Mouse (Mus musculus) hindbrain, embryonic 13.5 days (tissue): Measurements from ENCODE around the gene Zfp36. TPM values are rescaled to one million over a fixed set of nuclear protein-coding genes. Genes with fewer than 3 reads are reported as not detected.
A peak's percentile ranks its signal among the peaks of the same experiment; 100 is the strongest.

ENCODE experiments used
- ATAC-seq: fragments of 200-750 bp; cut with Nextera tagmentation; 2 replicates; pipeline ENCODE4 v1.8.0; 2017; ENCODE audit warnings: moderate TSS enrichment; ENCODE audit not compliant: low FRiP score
- H3K27ac ChIP-seq: fragments of 300-500 bp; sonication (generic); 2 replicates; pipeline ENCODE4 v1.5.1; 2015; ENCODE audit warnings: inconsistent platforms, mild to moderate bottlenecking, moderate library complexity
- H3K27me3 ChIP-seq: fragments of 300-500 bp; sonication (generic); 2 replicates; pipeline ENCODE4 v1.6.1; 2015; ENCODE audit warnings: mild to moderate bottlenecking, inconsistent platforms
- H3K36me3 ChIP-seq: fragments of 300-500 bp; sonication (generic); 2 replicates; pipeline ENCODE4 v1.6.1; 2015; ENCODE audit warnings: mild to moderate bottlenecking, inconsistent platforms
- H3K4me1 ChIP-seq: fragments of 300-500 bp; sonication (generic); replicated peaks from 2 replicates; pipeline ENCODE4 v1.6.1; 2015; ENCODE audit warnings: inconsistent platforms
- H3K4me2 ChIP-seq: fragments of 300-500 bp; sonication (generic); 2 replicates; pipeline ENCODE4 v1.6.1; 2015; ENCODE audit warnings: inconsistent platforms, mild to moderate bottlenecking, moderate library complexity
- H3K4me3 ChIP-seq: fragments of 300-500 bp; sonication (generic); 2 replicates; pipeline ENCODE4 v1.5.1; 2015; ENCODE audit warnings: mild to moderate bottlenecking, inconsistent platforms
- H3K9ac ChIP-seq: fragments of 300-500 bp; sonication (generic); 2 replicates; pipeline ENCODE4 v1.6.1; 2015; ENCODE audit warnings: mild to moderate bottlenecking, inconsistent platforms
- H3K9me3 ChIP-seq: fragments of 300-500 bp; sonication (generic); 2 replicates; pipeline ENCODE4 v1.6.1; 2016; ENCODE audit warnings: inconsistent platforms
- WGBS: fragments of 180-500 bp; shearing (Covaris S2); methylation state at CpG from one replicate; pipeline ENCODE4 v1.1.7; 2015; 5-methylcytosine and 5-hydroxymethylcytosine counted together
- polyA plus RNA-seq: library from polyadenylated mRNA; unstranded; fragments of >200 nt; fragmentation: Nextera tagmentation; extraction: Ambion mirVana; gene quantifications from 2 replicates; pipeline ENCODE4 v1.2.1, GENCODE M21; 2015

Zfp36 gene
- polyA plus RNA-seq, 1 experiment from 2014 or later, result 4.6 TPM

DNA sequence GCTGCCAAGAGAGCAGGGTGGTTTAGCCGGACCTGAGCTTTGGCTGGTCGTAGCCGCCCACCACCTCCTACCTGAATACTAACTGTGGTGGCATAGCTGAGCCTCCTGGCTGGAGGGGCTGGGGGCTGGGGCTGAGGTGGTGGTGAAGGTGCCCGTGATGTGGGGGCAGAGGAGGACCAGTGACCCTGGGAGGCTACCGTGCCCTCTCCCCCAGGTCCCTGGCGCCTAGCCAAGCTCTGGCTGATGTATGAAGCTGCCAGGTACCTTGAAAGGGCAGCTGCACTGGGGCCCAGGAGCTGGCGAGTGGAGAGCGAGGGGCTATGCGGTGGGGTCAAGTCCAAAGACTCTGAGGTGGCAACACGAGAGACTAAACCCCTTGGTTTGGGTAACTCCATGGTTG is 20.2 kb downstream of the Zfp36 start:
- no peak overlapping the region for H3K4me2 ChIP-seq
- H3K27ac ChIP-seq, result no peak overlapping the region
- peaks cover 64% of the 10 kb centered on the region for H3K36me3 ChIP-seq
- ATAC-seq, result no peak
- WGBS, result 93% methylated on average over 10 of the region's 10 CpGs
- H3K4me3 ChIP-seq, result no peak overlapping the region
- no peak overlapping the region; the same call in 1 of the 2 replicates for H3K9ac ChIP-seq
- H3K27me3 ChIP-seq, result no peaks in the 10 kb centered on the region
- peaks cover 16% of the 10 kb centered on the region for H3K4me1 ChIP-seq
- no peaks in the 10 kb centered on the region for H3K9me3 ChIP-seq

DNA sequence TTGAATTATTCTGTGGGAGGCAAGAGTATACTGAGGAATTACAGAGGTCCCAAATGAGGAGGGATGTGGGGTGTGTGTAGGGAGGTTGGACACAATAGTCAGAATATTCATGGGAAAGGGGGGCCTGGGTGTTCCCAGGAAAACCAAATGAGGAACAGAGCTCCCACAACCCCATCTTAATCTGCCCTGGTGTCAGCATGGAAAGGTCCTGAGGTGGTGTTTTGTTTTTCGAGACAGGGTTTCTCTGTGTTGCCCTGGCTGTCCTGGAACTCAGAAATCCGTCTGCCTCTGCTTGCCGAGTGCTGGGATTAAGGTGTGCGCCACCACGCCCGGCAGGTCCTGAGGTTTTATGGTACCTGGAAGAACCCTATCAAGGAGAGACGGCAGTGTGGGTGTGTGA is 21.6 kb downstream of the Zfp36 start:
- 78% methylated on average over 7 of the region's 7 CpGs for WGBS
- peaks cover 16% of the 10 kb centered on the region for H3K4me1 ChIP-seq
- no peak overlapping the region for H3K4me3 ChIP-seq
- peak overlapping the region; percentile 49 for H3K27ac ChIP-seq
- no peak overlapping the region for H3K4me2 ChIP-seq
- ATAC-seq, result no peak
- peaks cover 63% of the 10 kb centered on the region for H3K36me3 ChIP-seq
- no peak overlapping the region for H3K9ac ChIP-seq
- no peaks in the 10 kb centered on the region for H3K27me3 ChIP-seq
- H3K9me3 ChIP-seq, result no peaks in the 10 kb centered on the region

DNA sequence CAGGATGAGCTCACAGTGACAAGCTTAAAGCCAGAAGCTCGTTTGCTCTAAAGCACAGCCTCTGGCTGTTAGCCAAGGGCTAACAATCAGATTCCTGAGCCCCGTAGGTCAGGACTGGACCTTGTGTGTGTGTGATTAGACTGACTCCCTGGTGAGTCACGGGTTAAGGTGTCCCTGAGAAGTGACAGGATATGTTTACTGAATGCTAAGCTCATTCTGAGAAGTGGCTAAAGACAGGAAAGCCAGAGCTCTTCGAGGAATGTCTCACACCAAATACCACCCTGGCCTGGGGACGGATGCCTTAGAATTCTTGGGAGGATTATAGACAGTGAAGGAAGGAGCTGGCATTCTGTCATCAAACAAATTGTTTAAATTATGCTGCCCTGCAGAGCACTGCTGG is 22.1 kb downstream of the Zfp36 start:
- no peak for ATAC-seq
- Histone ChIP-seq H3K4me2 (no peak overlapping the region), H3K36me3 (peaks cover 66% of the 10 kb centered on the region), H3K4me3 (no peak overlapping the region), H3K4me1 (peaks cover 16% of the 10 kb centered on the region), H3K9me3 (no peaks in the 10 kb centered on the region), H3K27ac (peak overlapping the region; percentile 49; the same call in 1 of the 2 replicates), H3K27me3 (no peaks in the 10 kb centered on the region), H3K9ac (no peak overlapping the region)
- WGBS, result 17% methylated on average over 5 of the region's 5 CpGs

DNA sequence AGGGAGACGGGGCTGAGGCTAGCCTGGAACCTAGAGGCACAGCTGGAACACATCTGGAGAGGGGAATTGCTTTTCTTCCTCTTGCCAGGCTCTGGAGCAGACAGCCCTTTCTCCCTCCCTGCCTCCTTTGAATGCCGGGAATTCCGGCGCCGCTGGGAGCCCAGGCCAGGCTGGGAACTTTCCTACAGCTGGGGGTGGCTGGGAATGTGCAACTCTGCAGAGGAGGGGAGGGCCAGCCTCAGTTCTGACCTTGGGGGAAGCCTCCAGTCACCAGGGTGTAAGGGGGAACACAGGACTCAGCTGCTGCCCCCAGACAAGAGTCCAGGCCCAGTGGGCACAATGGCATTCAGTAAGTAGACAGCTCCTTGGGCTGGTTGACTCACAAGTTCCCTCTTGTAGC is 23.1 kb downstream of the Zfp36 start:
- Histone ChIP-seq H3K27me3 (no peaks in the 10 kb centered on the region), H3K4me2 (no peak overlapping the region), H3K36me3 (peaks cover 64% of the 10 kb centered on the region), H3K9me3 (no peaks in the 10 kb centered on the region), H3K9ac (peak overlapping the region; percentile 35; the same call in 1 of the 2 replicates), H3K27ac (peak overlapping the region; percentile 73; the same call in 1 of the 2 replicates), H3K4me3 (no peak overlapping the region), H3K4me1 (peaks cover 19% of the 10 kb centered on the region)
- WGBS, result 0% methylated on average over 5 of the region's 5 CpGs
- ATAC-seq, result no peak

DNA sequence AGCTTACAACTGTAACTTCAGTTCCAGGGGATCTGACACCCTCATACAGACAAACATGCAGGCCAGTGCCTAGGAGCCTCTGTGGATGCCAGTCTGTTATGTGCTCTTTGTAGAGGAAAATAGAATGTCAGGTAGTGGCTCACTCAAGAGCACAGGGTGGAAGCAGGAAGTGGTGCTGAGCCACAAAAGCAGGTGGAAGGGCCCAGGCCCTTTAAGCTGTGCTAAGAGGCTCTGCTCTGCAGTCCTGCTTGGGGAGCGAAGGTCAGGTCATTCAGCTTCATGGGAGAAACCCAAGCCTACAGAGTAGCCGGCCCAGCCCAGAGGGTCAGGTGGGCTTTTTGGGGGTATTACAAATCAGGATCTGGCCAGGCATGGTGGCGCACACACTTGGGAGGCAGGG is 24.8 kb downstream of the Zfp36 start:
- Histone ChIP-seq H3K4me3 (no peak overlapping the region), H3K27ac (no peak overlapping the region), H3K9ac (no peak overlapping the region), H3K4me1 (peaks cover 28% of the 10 kb centered on the region), H3K4me2 (no peak overlapping the region), H3K27me3 (no peaks in the 10 kb centered on the region), H3K9me3 (no peaks in the 10 kb centered on the region), H3K36me3 (peaks cover 49% of the 10 kb centered on the region)
- 88% methylated on average over 3 of the region's 3 CpGs for WGBS
- no peak for ATAC-seq

DNA sequence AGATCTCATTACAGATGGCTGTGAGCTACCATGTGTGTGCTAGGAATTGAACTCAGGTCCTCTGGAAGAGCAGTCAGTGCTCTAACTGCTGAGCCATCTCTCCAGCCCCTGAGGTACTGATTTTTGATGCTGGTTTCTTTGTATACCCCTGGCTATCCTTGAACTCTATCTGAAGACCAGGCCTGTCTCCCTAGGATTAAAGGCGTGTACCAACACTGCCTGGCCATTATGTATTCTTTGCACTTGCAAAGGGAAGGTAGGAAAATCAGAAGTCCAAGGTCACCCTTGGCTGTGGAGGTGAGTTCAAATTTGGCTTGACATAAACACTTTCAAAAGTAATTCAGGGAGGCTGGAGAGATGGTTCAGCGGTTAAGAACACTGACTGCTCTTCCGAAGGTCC is 25.5 kb downstream of the Zfp36 start:
- Histone ChIP-seq H3K36me3 (peaks cover 43% of the 10 kb centered on the region), H3K27ac (no peak overlapping the region)
- WGBS, result 94% methylated on average over 3 of the region's 3 CpGs

DNA sequence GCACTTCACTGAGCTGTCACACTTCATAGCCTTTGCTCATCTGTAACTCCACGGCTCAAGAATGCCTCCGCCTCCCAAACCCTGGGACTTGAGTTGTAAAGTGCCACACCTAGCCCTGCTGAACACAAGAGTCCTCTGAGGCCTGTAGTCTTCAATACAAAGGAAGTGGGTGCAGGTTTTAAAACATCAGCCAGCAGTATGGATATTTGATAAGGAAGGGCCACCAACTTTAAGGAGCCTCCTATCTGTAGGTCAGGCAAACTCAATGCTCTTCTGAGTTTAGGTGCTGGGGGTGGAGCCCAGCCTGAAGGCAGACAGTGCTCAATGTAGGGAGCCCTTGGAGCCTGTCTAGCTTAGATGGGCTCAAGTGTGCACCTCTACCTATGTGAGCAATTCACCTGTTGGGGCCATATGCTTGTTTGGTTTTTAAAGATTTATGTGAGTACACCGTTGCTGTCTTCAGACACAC is 25.9 kb downstream of the Zfp36 start:
- WGBS, result 91% methylated on average over 3 of the region's 3 CpGs
- peaks cover 38% of the 10 kb centered on the region for H3K36me3 ChIP-seq
- no peaks in the 10 kb centered on the region for H3K9me3 ChIP-seq
- H3K9ac ChIP-seq, result no peak overlapping the region
- H3K27ac ChIP-seq, result no peak overlapping the region
- H3K4me3 ChIP-seq, result no peak overlapping the region
- H3K27me3 ChIP-seq, result no peaks in the 10 kb centered on the region
- ATAC-seq, result no peak
- H3K4me2 ChIP-seq, result no peak overlapping the region
- peaks cover 37% of the 10 kb centered on the region for H3K4me1 ChIP-seq

More for the DNA sequence above, 25.5 kb downstream of the Zfp36 start:
- Histone ChIP-seq H3K27me3 (no peaks in the 10 kb centered on the region), H3K4me2 (no peak overlapping the region), H3K9me3 (no peaks in the 10 kb centered on the region), H3K4me3 (no peak overlapping the region), H3K9ac (no peak overlapping the region), H3K4me1 (peaks cover 34% of the 10 kb centered on the region)
- no peak for ATAC-seq

DNA sequence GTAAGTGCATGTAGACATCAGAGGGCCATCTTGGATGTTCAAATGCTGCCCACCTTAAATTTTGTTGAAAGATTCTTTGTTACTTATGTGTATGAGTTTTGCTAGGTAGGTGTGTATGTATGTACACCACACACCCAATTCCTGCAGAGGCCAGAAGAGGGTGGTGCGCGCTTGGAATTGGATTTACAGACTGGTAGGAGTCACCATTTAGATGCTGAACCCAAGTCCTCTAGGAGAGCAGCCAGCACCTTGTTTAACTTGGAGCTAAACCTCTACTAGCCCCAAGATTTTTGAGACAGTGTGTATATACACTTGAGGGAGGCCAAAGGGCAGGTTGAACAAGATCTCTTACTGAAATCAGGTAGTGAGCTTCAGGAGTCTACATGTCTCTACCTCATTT is 26.8 kb downstream of the Zfp36 start:
- 97% methylated on average over 2 of the region's 2 CpGs for WGBS

DNA sequence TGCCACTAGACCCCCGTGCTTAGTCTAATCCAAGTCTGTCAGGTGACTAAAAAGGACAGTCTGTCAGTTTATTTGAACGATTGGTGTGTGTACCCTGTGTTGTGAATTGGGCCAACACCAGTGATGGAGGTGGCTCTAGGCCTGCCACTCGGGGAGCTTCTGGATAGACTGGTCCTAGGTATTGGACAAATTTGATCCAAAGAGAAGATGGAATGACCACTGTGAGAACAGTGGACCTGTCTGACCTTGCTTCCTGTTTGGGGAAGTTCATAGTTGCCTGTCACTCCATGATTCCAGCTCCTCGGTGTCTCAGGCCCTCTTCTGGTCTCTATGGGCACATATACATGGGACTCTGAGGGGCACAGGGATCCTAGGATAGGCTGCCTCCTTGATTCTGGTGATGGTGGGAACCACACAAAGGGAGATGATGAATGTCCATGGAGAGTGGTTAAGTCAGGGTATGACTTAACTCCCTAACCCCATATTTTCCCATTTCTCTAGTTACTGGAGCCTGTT is 28.3 kb downstream of the Zfp36 start:
- Histone ChIP-seq H3K27me3 (no peaks in the 10 kb centered on the region), H3K4me1 (peaks cover 21% of the 10 kb centered on the region), H3K36me3 (peaks cover 34% of the 10 kb centered on the region), H3K9me3 (no peaks in the 10 kb centered on the region), H3K4me3 (peak overlapping the region; percentile 84), H3K9ac (peak overlapping the region; percentile 97), H3K4me2 (peak overlapping the region; percentile 95), H3K27ac (no peak overlapping the region)
- WGBS, result 51% methylated on average over 4 of the region's 4 CpGs
- ATAC-seq, result no peak

More for the DNA sequence above, 26.8 kb downstream of the Zfp36 start:
- no peak overlapping the region for H3K9ac ChIP-seq
- H3K4me2 ChIP-seq, result no peak overlapping the region
- peaks cover 34% of the 10 kb centered on the region for H3K36me3 ChIP-seq
- no peak for ATAC-seq
- H3K27ac ChIP-seq, result no peak overlapping the region
- H3K4me3 ChIP-seq, result no peak overlapping the region
- H3K27me3 ChIP-seq, result no peaks in the 10 kb centered on the region
- H3K9me3 ChIP-seq, result no peaks in the 10 kb centered on the region
- peaks cover 33% of the 10 kb centered on the region for H3K4me1 ChIP-seq

DNA sequence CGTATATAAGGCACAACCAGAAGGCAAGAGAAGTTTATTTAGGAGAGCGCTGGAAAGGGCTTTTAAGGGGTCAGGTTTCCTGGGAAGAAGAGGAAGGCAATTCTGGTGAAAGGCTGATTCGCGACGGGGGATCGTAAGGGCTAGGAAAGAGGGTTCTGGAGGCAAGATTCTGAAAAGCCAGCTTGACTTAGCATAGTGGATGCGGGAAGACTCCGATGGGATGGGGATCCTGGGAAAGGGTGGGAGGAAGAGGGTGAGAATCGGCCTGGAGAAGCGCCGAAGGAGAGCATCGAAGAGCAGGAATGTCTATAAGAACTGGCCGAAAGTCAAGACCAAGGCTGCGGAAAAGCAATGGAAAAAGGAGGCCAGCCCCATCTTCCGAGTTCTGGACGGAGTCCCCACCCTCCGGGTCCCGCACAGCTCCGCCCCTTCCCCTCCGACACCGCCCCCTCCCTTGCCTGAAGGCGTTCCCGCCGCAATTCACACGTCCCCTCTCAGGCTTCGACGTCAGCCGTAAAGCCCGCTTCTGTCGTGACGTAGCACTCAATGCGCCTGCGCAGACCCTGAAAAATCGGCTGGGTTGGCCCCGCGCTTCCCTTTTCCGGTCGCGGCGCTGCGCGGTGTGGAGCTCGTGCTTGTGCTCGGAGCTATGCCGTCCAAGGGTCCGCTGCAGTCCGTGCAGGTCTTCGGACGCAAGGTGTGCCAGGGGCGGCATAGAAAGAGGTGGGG is 29.7 kb downstream of the Zfp36 start, which contains the start of gene Rps16:
Rps16 (plus strand) TSS at position 498 of the 729 bp plus-strand sequence.
- peak; percentile 96 for ATAC-seq
- Histone ChIP-seq H3K9me3 (no peaks in the 10 kb centered on the region), H3K4me3 (peak within 1 kb of the TSS; percentile 84), H3K27ac (peak within 1 kb of the TSS; percentile 86), H3K4me1 (peaks cover 21% of the 10 kb centered on the region), H3K27me3 (no peaks in the 10 kb centered on the region), H3K36me3 (peaks cover 33% of the 10 kb centered on the region), H3K9ac (peak within 1 kb of the TSS; percentile 97), H3K4me2 (peak within 1 kb of the TSS; percentile 95)
- under 1% methylated on average over 50 of the region's 50 CpGs for WGBS

DNA sequence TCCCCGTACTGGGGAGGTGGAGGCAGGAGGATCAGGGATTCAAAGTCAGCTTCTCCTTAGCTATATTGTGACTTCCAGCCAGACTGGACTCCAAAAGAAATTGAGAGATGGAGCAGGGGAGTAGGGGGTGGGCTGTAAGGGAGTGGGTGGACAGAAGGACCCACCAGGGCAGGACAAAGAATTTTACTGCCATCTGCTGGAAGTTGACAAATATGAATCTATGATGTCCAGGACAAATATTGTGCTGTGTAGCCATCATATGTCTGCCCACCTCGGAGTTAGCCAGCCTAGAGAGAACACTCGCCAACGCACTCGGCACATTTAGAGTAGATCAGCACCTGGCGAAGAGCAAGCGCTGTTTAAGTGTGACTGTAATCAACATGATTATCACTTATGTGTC is 31.5 kb downstream of the Zfp36 start:
- no peak for ATAC-seq
- WGBS, result 87% methylated on average over 7 of the region's 7 CpGs
- no peak overlapping the region for H3K27ac ChIP-seq
- H3K4me3 ChIP-seq, result no peak overlapping the region
- H3K9me3 ChIP-seq, result no peaks in the 10 kb centered on the region
- peaks cover 17% of the 10 kb centered on the region for H3K36me3 ChIP-seq
- H3K9ac ChIP-seq, result peak overlapping the region; percentile 13; the same call in 1 of the 2 replicates
- H3K4me2 ChIP-seq, result no peak overlapping the region
- peaks cover 21% of the 10 kb centered on the region for H3K4me1 ChIP-seq
- H3K27me3 ChIP-seq, result no peaks in the 10 kb centered on the region

DNA sequence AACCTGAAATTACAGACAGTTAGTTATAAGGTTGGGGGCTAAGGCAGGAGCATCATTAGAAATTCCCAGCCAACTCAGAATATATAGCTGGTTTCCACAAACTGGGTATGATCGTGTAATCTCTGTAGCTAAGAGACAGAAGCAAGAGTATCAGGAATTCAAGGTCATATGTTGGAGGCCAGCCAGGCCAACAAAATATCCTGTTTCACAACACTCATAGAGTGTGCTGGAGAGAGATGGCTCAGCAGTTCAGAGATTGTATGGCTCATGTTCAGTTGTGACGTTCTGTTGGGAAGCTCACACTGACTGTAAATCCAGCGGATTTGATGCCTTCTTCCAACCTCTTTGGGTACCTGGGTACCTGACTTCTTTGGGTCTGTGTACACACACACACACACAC is 32.3 kb downstream of the Zfp36 start:
- Histone ChIP-seq H3K4me1 (peaks cover 21% of the 10 kb centered on the region), H3K9me3 (no peaks in the 10 kb centered on the region), H3K9ac (no peak overlapping the region), H3K36me3 (peaks cover 8% of the 10 kb centered on the region), H3K4me3 (no peak overlapping the region), H3K4me2 (no peak overlapping the region), H3K27ac (no peak overlapping the region), H3K27me3 (no peaks in the 10 kb centered on the region)
- no peak for ATAC-seq
- WGBS, result 85% methylated on average over 3 of the region's 3 CpGs

DNA sequence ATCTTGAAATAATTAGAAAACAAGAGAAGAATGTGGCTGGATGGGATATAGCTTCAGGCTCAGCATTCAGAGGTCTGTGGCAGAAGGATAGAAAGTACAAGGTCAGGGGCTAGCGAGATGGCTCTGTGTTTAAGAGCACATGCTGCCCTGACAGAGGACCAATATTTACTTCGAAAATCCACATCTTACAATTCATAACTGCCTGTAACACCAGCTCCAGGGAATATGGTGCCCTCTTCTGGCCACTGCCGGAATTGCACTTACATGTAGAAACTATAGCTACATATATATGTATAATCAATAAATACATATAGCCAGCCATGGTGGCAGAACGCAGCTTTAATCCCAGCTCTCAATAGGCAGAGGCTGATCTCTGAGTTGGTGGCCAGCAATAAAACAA is 35.4 kb downstream of the Zfp36 start:
- Histone ChIP-seq H3K4me1 (peaks cover 3% of the 10 kb centered on the region), H3K4me2 (no peak overlapping the region), H3K27me3 (no peaks in the 10 kb centered on the region), H3K36me3 (no peaks in the 10 kb centered on the region), H3K4me3 (no peak overlapping the region), H3K9ac (no peak overlapping the region), H3K27ac (no peak overlapping the region), H3K9me3 (no peaks in the 10 kb centered on the region)
- WGBS, result 4% methylated on average over 4 of the region's 4 CpGs
- ATAC-seq, result no peak
